Mouse (Mus musculus): ENCODE results near the gene Fmnl3.

Fmnl3 gene

GRCm38 (mm10) chr15:99390472-99391401, 20.5 kb upstream of the Fmnl3 start:
- no peak for DNase-seq (ENCODE audit: inconsistent age in 2 of 2, low spot score in 1 of 2)

- no peak for DNase-seq (ENCODE audit: inconsistent age in 2 of 2, low spot score in 1 of 2)
Measured at GRCm38 (mm10) chr15:99387976-99388375, 17.7 kb upstream of the Fmnl3 start.

GRCm38 (mm10) chr15:99386796-99387195, 16.5 kb upstream of the Fmnl3 start:
- no peak for DNase-seq (ENCODE audit: inconsistent age in 2 of 2, low spot score in 1 of 2)

- peak in 1 of 2 experiments; percentile 48 for DNase-seq (ENCODE audit: inconsistent age in 2 of 2, low spot score in 1 of 2)
Measured at GRCm38 (mm10) chr15:99386110-99386509, 15.8 kb upstream of the Fmnl3 start.

GRCm38 (mm10) chr15:99384071-99384470, 13.8 kb upstream of the Fmnl3 start:
- DNase-seq (ENCODE audit: inconsistent age in 2 of 2, low spot score in 1 of 2) = no peak

- no peak for DNase-seq (ENCODE audit: inconsistent age in 2 of 2, low spot score in 1 of 2)
Measured at GRCm38 (mm10) chr15:99382893-99383292, 12.6 kb upstream of the Fmnl3 start.

- no peak for DNase-seq (ENCODE audit: inconsistent age in 2 of 2, low spot score in 1 of 2)
Measured at GRCm38 (mm10) chr15:99376240-99376639, 6.0 kb upstream of the Fmnl3 start.

- DNase-seq (ENCODE audit: inconsistent age in 2 of 2, low spot score in 1 of 2) = no peak
Measured at GRCm38 (mm10) chr15:99375581-99375980, 5.3 kb upstream of the Fmnl3 start.

- DNase-seq (ENCODE audit: inconsistent age in 2 of 2, low spot score in 1 of 2) = no peak
Measured at GRCm38 (mm10) chr15:99375036-99375435, 4.8 kb upstream of the Fmnl3 start.

GRCm38 (mm10) chr15:99372761-99373160, 2.5 kb upstream of the Fmnl3 start:
- DNase-seq (ENCODE audit: inconsistent age in 2 of 2, low spot score in 1 of 2) = peak; percentile 73 to 87

GRCm38 (mm10) chr15:99371526-99372340, 1.5 kb upstream of the Fmnl3 start:
- no peak for DNase-seq (ENCODE audit: inconsistent age in 2 of 2, low spot score in 1 of 2)

- DNase-seq (ENCODE audit: inconsistent age in 2 of 2, low spot score in 1 of 2) = peak; percentile 49 to 76
Measured at GRCm38 (mm10) chr15:99369391-99370171, 701 bp downstream of the Fmnl3 start.

GRCm38 (mm10) chr15:99368583-99369266, 1.6 kb downstream of the Fmnl3 start:
- no peak for DNase-seq (ENCODE audit: inconsistent age in 2 of 2, low spot score in 1 of 2)

GRCm38 (mm10) chr15:99364921-99365320, 5.4 kb downstream of the Fmnl3 start:
- no peak for DNase-seq (ENCODE audit: inconsistent age in 2 of 2, low spot score in 1 of 2)

GRCm38 (mm10) chr15:99364022-99364530, 6.2 kb downstream of the Fmnl3 start:
- no peak for DNase-seq (ENCODE audit: inconsistent age in 2 of 2, low spot score in 1 of 2)

- DNase-seq (ENCODE audit: inconsistent age in 2 of 2, low spot score in 1 of 2) = no peak
Measured at GRCm38 (mm10) chr15:99358952-99359351, 11.3 kb downstream of the Fmnl3 start.

- DNase-seq (ENCODE audit: inconsistent age in 2 of 2, low spot score in 1 of 2) = no peak
Measured at GRCm38 (mm10) chr15:99356462-99356861, 13.8 kb downstream of the Fmnl3 start.

- no peak for DNase-seq (ENCODE audit: inconsistent age in 2 of 2, low spot score in 1 of 2)
Measured at GRCm38 (mm10) chr15:99355660-99356059, 14.6 kb downstream of the Fmnl3 start.

GRCm38 (mm10) chr15:99352306-99352705, 18.0 kb downstream of the Fmnl3 start:
- DNase-seq (ENCODE audit: inconsistent age in 2 of 2, low spot score in 1 of 2) = no peak

GRCm38 (mm10) chr15:99351610-99352009, 18.7 kb downstream of the Fmnl3 start:
- no peak for DNase-seq (ENCODE audit: inconsistent age in 2 of 2, low spot score in 1 of 2)
